ENCODE assay signal across 9 mouse cellular contexts in the genomic region with DNA sequence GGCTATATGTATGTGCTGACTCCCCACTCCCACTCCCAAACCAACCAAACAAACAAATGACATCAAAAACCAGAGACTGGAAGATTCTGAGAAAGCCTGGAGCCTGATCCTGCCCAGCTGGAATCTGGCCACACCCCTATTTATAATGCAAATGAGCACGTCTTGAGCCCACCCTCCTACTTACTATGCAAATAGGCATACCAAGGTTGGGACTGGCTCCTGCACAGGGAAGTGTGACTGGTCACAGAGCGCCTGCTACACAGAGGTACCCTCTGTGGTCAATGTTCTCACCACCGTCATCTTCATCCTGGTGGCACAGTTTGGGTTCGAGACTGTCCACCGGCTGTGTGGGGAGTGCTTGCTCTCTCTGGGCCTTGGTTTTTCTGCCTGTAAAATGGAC.
DNase-seq lines count a peak whose midpoint lies in the region; ATAC-seq and TF ChIP-seq lines count a peak whose summit lies in the region.
"Had no signal": no experiment of that assay in that cellular context is flagged by ENCODE, and none has a peak within 500 bp of the region (broad histone marks: within the 10 kb centered on the region; RNA-seq: fewer than 3 reads in every experiment).

No protein-coding gene starts in this region.

- no peak for TF ChIP-seq POLR2A in lung, adult 2 months (IDR thresholded peaks at IDR 0.05; ENCODE audit: borderline replicate concordance, extremely low read depth, low read depth, low read length)

- peak; percentile 40 for ATAC-seq in kidney, embryonic 14.5 days (ENCODE audit: low FRiP score, low TSS enrichment)
- ATAC-seq in megakaryocyte progenitor cell, adult 5-6 weeks (replicated peaks; ENCODE audit: poor library complexity) = peak; percentile 23

- no peak overlapping the region for H3K4me2 ChIP-seq in kidney, embryonic 14.5 days (replicated peaks; ENCODE audit: low read depth, low read length)

- no peak overlapping the region for H3K4me3 ChIP-seq in lung, adult 2 months (replicated peaks; ENCODE audit: extremely low read depth, low read depth, low read length)
- no peak overlapping the region for H3K4me3 ChIP-seq in kidney, embryonic 14.5 days (ENCODE audit: low read length)

- H3K27me3 ChIP-seq in kidney, embryonic 14.5 days (ENCODE audit: control insufficient read depth, insufficient read depth, low read length) = no peaks in the 10 kb centered on the region

- 61% methylated on average over 5 of the region's 5 CpGs for WGBS in lung, adult 2 months
- 31% methylated on average over 5 of the region's 5 CpGs for WGBS in kidney, embryonic 14.5 days

- no peaks in the 10 kb centered on the region for H3K36me3 ChIP-seq in kidney, embryonic 14.5 days (ENCODE audit: control insufficient read depth, insufficient read depth, low read length)
- H3K36me3 ChIP-seq: G1E had no signal

- H3K9ac ChIP-seq in kidney, embryonic 14.5 days (ENCODE audit: low read depth, low read length) = no peak overlapping the region

- peak overlapping the region; percentile 65; the same call in 1 of the 2 replicates for H3K27ac ChIP-seq in kidney, embryonic 14.5 days (ENCODE audit: low read depth, low read length)

- H3K4me1 ChIP-seq in lung, adult 2 months (ENCODE audit: control insufficient read depth, insufficient read depth, low read length) = peaks cover 9% of the 10 kb centered on the region
- H3K4me1 ChIP-seq in kidney, embryonic 14.5 days (ENCODE audit: control insufficient read depth, insufficient read depth, low read length) = peaks cover 82% of the 10 kb centered on the region

- no peaks in the 10 kb centered on the region for H3K9me3 ChIP-seq in kidney, embryonic 14.5 days (ENCODE audit: control insufficient read depth, low read length)

- no peak for TF ChIP-seq CTCF in lung, adult 2 months (IDR thresholded peaks at IDR 0.05; ENCODE audit: insufficient read depth, low read length)

- peak; percentile 54 to 70 for DNase-seq in lung, adult 18-20 months
- DNase-seq in lung, adult 2 months = no peak
- peak; percentile 80 for DNase-seq in embryo, embryonic 10.5 days (ENCODE audit: low spot score)
- DNase-seq in gastrocnemius, adult 8-10 months (ENCODE audit: low spot score in 2 of 2) = no peak
- DNase-seq in adrenal gland, postnatal 4 days (ENCODE audit: low spot score in 2 of 2) = no peak
- no peak for DNase-seq in layer of hippocampus, postnatal 10 days (ENCODE audit: low spot score in 2 of 2)

Comparison
In these comparisons a context has a peak if more than half of its experiments do, and no peak if none do; other contexts are left out.
1. DNase-seq: peak in lung, adult 18-20 months (2 of 2) and embryo, embryonic 10.5 days (single experiment); none in lung, adult 2 months (single experiment), gastrocnemius, adult 8-10 months (0 of 2), adrenal gland, postnatal 4 days (0 of 2) and layer of hippocampus, postnatal 10 days (0 of 2).